Mouse (Mus musculus): ENCODE measurements around the gene Olfr969.
"Not testable (repeated sequence)": the region's sequence is repeated elsewhere in the genome, so short reads cannot be mapped to it uniquely, and the experiment has no call there.

Gene Olfr969

DNA sequence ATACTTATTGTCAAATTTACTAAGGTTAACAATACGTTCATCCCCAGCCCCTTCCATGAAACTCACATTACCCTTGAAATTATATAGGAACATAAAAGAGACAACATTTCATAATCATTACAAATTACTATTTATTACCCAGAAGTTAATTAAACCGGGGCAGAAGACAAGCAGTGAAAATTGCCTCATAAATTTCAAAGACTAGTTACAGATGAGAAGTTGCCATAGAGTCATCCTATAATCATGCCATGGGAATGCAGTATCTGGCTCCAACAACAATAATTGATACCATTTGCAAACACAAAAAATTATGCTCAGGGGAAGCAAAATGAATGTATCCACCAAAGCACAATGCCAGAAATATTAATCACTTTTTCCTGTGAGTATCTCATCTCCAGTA lies at the start of gene Olfr969:
Olfr969 (plus strand) TSS at position 388 of the 400 bp plus-strand sequence.
- ATAC-seq (ENCODE audit: low TSS enrichment): no peak

DNA sequence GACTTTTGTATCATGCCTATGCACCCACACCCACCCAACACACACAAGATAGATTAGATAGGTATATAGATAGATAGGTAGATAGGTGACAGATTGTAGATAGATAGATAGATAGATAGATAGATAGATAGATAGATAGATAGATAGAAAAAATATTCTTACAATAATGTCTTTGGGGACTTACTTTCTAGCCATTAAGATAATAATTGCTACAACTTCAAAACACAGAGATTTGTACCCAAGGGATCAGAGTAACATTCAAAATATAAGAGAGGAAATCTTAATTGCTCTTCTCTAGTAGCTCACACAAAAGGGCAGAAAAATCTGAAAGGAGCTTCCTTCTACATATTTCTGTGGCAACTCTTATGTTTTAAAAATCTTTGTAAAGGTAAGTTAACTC lies 44.8 kb upstream of the Olfr969 start, which contains the start of gene Olfr967:
Olfr967 (plus strand) TSS at position 301 of the 400 bp plus-strand sequence.
- no peak for ATAC-seq (ENCODE audit: low TSS enrichment)

GRCm38 (mm10) chr9:39746428-39746827 lies 44.3 kb upstream of the Olfr969 start:
- ATAC-seq (ENCODE audit: low TSS enrichment): peak; percentile 97

- ATAC-seq (ENCODE audit: low TSS enrichment): no peak
These were observed 7.6 kb upstream of the Olfr969 start, which contains the start of gene Olfr968 for GRCm38 (mm10) chr9:39783153-39783552. TSS of gene Olfr968 (minus strand) at chr9:39783253.

DNA sequence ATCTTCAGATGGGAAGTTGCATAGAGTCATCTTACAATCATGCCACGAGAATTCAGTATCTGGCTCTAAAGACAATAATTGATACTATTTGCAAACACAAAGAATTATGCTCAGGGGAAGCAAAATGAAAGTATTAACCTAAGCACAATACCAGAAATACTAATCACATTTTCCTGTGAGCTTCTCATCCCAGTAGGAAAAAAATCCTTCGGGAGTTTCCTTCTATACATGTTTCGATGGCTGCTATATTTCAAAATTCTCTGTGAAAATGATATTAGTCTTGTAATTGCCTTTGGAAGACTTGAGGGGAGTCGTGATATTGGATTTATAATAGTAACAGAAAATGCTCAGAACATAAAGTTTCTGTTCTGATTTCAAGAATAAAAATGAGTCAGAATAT lies 17.8 kb downstream of the Olfr969 start, which contains the start of gene Olfr970:
Olfr970 (plus strand) TSS at position 301 of the 400 bp plus-strand sequence.
- ATAC-seq (ENCODE audit: low TSS enrichment): no peak

DNA sequence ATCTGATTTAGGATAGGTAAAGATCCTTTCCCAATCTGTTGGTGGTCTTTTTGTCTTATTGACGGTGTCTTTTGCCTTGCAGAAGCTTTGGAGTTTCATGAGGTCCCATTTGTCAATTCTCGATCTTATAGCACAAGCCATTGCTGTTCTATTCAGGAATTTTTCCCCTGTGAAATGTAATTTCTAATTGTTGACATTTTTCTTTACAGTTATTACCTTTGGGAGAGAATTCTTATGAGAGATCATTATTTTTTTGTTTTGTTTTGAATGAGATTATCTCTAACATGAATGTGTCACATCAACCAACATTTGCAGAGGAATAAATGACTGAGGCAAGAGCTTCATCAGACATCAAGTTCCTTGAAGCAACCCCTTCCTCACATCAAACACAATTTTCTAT lies 45.8 kb downstream of the Olfr969 start, which contains the start of gene Olfr971:
Olfr971 (plus strand) TSS at position 301 of the 400 bp plus-strand sequence.
- ATAC-seq (ENCODE audit: low TSS enrichment): not testable (repeated sequence)
